Mouse (Mus musculus): ENCODE results near the gene Ddx39. TPM values are rescaled to one million over a fixed set of nuclear protein-coding genes. Genes with fewer than 3 reads are reported as not detected.
A peak's percentile ranks its signal among the peaks of the same experiment; 100 is the strongest.

The Ddx39 gene
- polyA plus RNA-seq, 1 experiment from 2014 or later = 253 TPM

DNA sequence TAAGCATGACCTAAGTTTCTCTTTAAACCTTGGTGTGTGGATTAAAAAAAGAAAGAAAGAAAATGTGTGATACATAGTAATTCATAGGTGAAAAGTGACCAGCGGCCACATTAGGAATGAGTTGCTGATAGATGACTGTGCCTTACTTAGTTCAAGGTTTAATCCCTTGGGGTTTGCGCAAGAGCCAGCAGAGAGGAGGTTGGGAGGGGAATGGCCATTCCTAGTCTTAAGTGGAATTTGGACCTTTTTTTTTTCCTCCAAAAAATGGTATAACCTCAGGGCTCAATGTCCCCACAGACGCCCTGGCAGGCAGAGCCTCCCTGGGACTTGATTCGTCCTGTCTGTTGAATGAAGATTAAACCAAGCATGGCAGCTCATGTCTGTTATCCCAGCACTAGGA lies 29.1 kb downstream of the Ddx39 start:
- peaks cover 79% of the 10 kb centered on the region for H3K27me3 ChIP-seq (ENCODE audit: insufficient read depth, poor library complexity, severe bottlenecking)

GRCm38 (mm10) chr8:83747661-83748346 lies 32.8 kb downstream of the Ddx39 start:
- Histone ChIP-seq H3K9me3 (no peaks in the 10 kb centered on the region), H3K27me3 (ENCODE audit: insufficient read depth, poor library complexity, severe bottlenecking) (peaks cover 47% of the 10 kb centered on the region), H3K27ac (peak overlapping the region; percentile 78), H3K4me1 (replicated peaks) (peaks cover 32% of the 10 kb centered on the region), H3K4me3 (peak overlapping the region; percentile 54), H3K36me3 (no peaks in the 10 kb centered on the region)
- peak; percentile 63 for DNase-seq (ENCODE audit: low spot score)
- 2% methylated on average over 28 of the region's 28 CpGs for WGBS

More for the DNA sequence above, 29.1 kb downstream of the Ddx39 start:
- no peak for DNase-seq (ENCODE audit: low spot score)
- H3K27ac ChIP-seq = no peak overlapping the region
- WGBS = 79% methylated on average over 4 of the region's 4 CpGs
- H3K4me3 ChIP-seq = no peak overlapping the region
- no peaks in the 10 kb centered on the region for H3K36me3 ChIP-seq
- no peaks in the 10 kb centered on the region for H3K9me3 ChIP-seq
- peaks cover 34% of the 10 kb centered on the region for H3K4me1 ChIP-seq (replicated peaks)

- Histone ChIP-seq H3K27ac (peak overlapping the region; percentile 78; the same call in 1 of the 2 replicates), H3K4me3 (0 out of 2 replicates have a peak overlapping the region, but pooled peaks have one; percentile 7), H3K9me3 (no peaks in the 10 kb centered on the region), H3K36me3 (no peaks in the 10 kb centered on the region), H3K27me3 (ENCODE audit: insufficient read depth, poor library complexity, severe bottlenecking) (peaks cover 44% of the 10 kb centered on the region), H3K4me1 (replicated peaks) (peaks cover 32% of the 10 kb centered on the region)
- no peak for DNase-seq (ENCODE audit: low spot score)
- WGBS = 44% methylated on average over 3 of the region's 3 CpGs
These were observed 33.7 kb downstream of the Ddx39 start for GRCm38 (mm10) chr8:83748708-83749107.

DNA sequence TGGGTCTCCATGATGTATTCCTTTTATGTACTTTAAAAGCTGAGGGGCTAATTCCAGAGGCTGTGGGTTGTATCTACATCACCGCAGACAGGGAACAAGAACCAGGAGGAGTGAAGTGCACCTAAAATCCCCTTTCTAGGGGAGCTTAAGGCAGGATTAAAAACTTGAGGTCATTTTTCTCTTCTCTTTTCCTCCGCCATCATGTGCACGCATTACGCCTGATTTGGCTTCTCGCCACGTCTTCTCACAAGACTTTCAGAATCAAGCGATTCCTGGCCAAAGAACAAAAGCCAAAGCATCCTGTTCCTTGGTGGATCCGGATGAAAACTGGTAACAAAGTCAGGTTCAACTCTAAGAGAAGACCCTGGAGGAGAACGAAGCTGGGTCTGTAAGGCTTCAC lies 34.3 kb downstream of the Ddx39 start:
- Histone ChIP-seq H3K4me3 (no peak overlapping the region), H3K27ac (no peak overlapping the region), H3K9me3 (no peaks in the 10 kb centered on the region), H3K36me3 (no peaks in the 10 kb centered on the region), H3K4me1 (replicated peaks) (peaks cover 32% of the 10 kb centered on the region), H3K27me3 (ENCODE audit: insufficient read depth, poor library complexity, severe bottlenecking) (peaks cover 41% of the 10 kb centered on the region)
- WGBS = 91% methylated on average over 9 of the region's 9 CpGs
- no peak for DNase-seq (ENCODE audit: low spot score)

DNA sequence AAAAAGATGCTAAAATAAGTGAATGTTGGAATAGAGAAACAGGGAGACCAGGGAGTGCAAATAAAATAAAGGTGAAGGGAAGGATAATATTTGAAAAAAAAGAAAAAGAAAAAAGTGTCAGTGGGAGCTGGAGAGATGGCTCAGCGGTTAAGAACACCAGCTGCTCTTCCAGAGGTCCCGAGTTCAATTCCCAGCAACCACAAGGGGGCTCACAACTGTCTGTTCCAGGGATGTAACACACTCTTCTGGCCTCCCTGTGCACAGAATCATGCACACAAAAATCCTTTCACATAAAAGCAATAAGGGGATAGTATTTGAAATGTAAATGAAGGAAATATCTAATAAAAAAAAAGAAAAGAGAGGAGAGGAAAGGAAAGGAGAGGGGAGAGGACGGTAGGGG lies 39.2 kb downstream of the Ddx39 start:
- WGBS = 50% methylated on average over 2 of the region's 3 CpGs
- DNase-seq (ENCODE audit: low spot score) = no peak
- Histone ChIP-seq H3K27ac (no peak overlapping the region), H3K36me3 (no peaks in the 10 kb centered on the region), H3K4me1 (replicated peaks) (peaks cover 14% of the 10 kb centered on the region; the same call in 1 of the 2 replicates), H3K27me3 (ENCODE audit: insufficient read depth, poor library complexity, severe bottlenecking) (peaks cover 4% of the 10 kb centered on the region), H3K4me3 (no peak overlapping the region), H3K9me3 (no peaks in the 10 kb centered on the region)

GRCm38 (mm10) chr8:83756273-83756672 lies 41.3 kb downstream of the Ddx39 start:
- no peak overlapping the region for H3K4me3 ChIP-seq
- H3K27ac ChIP-seq = no peak overlapping the region
- H3K4me1 ChIP-seq (replicated peaks) = peaks cover 10% of the 10 kb centered on the region; the same call in 1 of the 2 replicates
- H3K27me3 ChIP-seq (ENCODE audit: insufficient read depth, poor library complexity, severe bottlenecking) = no peaks in the 10 kb centered on the region
- WGBS = 95% methylated on average over 3 of the region's 3 CpGs
- no peaks in the 10 kb centered on the region for H3K9me3 ChIP-seq
- H3K36me3 ChIP-seq = no peaks in the 10 kb centered on the region
- DNase-seq (ENCODE audit: low spot score) = no peak

- no peak for DNase-seq (ENCODE audit: low spot score)
- H3K9me3 ChIP-seq = no peaks in the 10 kb centered on the region
- no peak overlapping the region for H3K27ac ChIP-seq
- H3K36me3 ChIP-seq = no peaks in the 10 kb centered on the region
- 86% methylated on average over 6 of the region's 6 CpGs for WGBS
- H3K4me1 ChIP-seq (replicated peaks) = peaks cover 3% of the 10 kb centered on the region; the same call in 1 of the 2 replicates
- no peaks in the 10 kb centered on the region for H3K27me3 ChIP-seq (ENCODE audit: insufficient read depth, poor library complexity, severe bottlenecking)
- no peak overlapping the region for H3K4me3 ChIP-seq
These were observed 42.2 kb downstream of the Ddx39 start for GRCm38 (mm10) chr8:83757084-83757607.

DNA sequence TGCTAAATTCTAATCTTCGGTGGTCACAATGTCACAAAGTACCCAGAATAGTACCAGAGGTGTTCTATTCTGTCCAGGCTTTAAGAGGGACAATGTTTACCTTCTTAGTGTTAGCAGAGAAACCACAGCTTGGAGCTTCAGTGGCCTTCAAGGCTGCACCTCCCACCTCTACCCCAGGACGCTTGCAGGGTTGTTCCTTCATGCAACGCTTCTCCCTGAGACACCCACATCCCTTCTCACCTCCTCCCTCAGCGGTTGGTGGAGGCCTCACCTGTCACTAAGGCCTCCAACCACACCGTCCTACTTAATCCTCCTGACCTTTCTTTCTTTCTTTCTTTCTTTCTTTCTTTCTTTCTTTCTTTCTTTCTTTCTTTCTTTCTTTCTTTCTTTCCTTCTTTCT lies 43.3 kb downstream of the Ddx39 start:
- DNase-seq (ENCODE audit: low spot score) = no peak
- H3K4me1 ChIP-seq (replicated peaks) = no peaks in the 10 kb centered on the region
- no peaks in the 10 kb centered on the region for H3K27me3 ChIP-seq (ENCODE audit: insufficient read depth, poor library complexity, severe bottlenecking)
- H3K4me3 ChIP-seq = no peak overlapping the region
- H3K9me3 ChIP-seq = no peaks in the 10 kb centered on the region
- WGBS = 66% methylated on average over 5 of the region's 5 CpGs
- no peaks in the 10 kb centered on the region for H3K36me3 ChIP-seq
- H3K27ac ChIP-seq = no peak overlapping the region

GRCm38 (mm10) chr8:83759231-83759759 lies 44.3 kb downstream of the Ddx39 start:
- Histone ChIP-seq H3K27ac (no peak overlapping the region), H3K4me1 (replicated peaks) (no peaks in the 10 kb centered on the region), H3K9me3 (no peaks in the 10 kb centered on the region), H3K4me3 (no peak overlapping the region), H3K27me3 (ENCODE audit: insufficient read depth, poor library complexity, severe bottlenecking) (no peaks in the 10 kb centered on the region), H3K36me3 (no peaks in the 10 kb centered on the region)
- DNase-seq (ENCODE audit: low spot score) = no peak
- WGBS = 88% methylated on average over 2 of the region's 2 CpGs

- Histone ChIP-seq H3K9me3 (peaks cover 7% of the 10 kb centered on the region; the same call in 1 of the 2 replicates), H3K4me1 (replicated peaks) (no peaks in the 10 kb centered on the region), H3K4me3 (no peak overlapping the region), H3K36me3 (no peaks in the 10 kb centered on the region), H3K27ac (no peak overlapping the region), H3K27me3 (ENCODE audit: insufficient read depth, poor library complexity, severe bottlenecking) (no peaks in the 10 kb centered on the region)
- no peak for DNase-seq (ENCODE audit: low spot score)
- WGBS = 96% methylated on average over 8 of the region's 8 CpGs
These were observed 49.1 kb downstream of the Ddx39 start for GRCm38 (mm10) chr8:83764116-83764515.

DNA sequence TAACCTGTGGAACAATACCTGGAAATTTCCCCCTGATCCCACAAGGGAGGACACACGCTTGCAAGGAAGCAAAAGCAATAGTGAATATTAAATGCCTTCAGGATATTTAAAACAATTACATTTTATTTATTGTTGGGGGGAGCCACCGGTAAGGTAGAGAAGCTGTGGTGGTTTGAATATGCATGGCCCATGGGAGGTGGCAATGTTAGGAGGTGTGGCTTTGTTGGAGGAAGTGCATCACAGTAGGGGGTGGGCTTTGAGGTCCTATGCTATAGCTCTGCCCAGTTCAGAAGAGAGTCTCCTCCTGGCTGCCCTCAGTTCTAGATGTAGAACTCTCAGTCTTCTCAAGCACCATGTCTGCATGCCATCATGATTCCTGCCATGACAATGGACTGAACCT lies 49.7 kb downstream of the Ddx39 start:
- H3K27ac ChIP-seq = no peak overlapping the region
- no peaks in the 10 kb centered on the region for H3K4me1 ChIP-seq (replicated peaks)
- no peaks in the 10 kb centered on the region for H3K27me3 ChIP-seq (ENCODE audit: insufficient read depth, poor library complexity, severe bottlenecking)
- peaks cover 7% of the 10 kb centered on the region; the same call in 1 of the 2 replicates for H3K9me3 ChIP-seq
- 88% methylated on average over 2 of the region's 2 CpGs for WGBS
- H3K36me3 ChIP-seq = no peaks in the 10 kb centered on the region
- no peak for DNase-seq (ENCODE audit: low spot score)
- no peak overlapping the region for H3K4me3 ChIP-seq

DNA sequence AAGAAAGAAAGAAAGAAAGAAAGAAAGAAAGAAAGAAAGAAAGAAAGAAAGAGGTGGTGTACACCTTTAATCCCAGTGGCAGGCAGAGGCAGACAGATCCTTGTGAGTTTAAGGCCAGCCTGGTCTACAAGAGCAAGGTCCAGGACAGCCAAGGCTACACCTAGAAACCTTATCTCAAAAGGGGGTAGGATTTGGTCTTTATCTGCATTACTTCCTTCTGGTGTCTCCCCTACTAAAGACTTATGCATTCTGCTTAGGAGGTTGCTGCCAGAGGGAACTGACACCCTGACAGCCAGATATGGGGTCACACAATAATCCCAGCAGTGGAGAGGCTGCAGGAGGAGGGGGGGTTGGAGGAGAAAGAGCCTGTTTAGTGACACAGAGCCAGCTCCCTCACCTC lies 50.7 kb downstream of the Ddx39 start:
- Histone ChIP-seq H3K36me3 (no peaks in the 10 kb centered on the region), H3K27ac (no peak overlapping the region), H3K9me3 (peaks cover 7% of the 10 kb centered on the region; the same call in 1 of the 2 replicates), H3K4me3 (no peak overlapping the region), H3K4me1 (replicated peaks) (no peaks in the 10 kb centered on the region), H3K27me3 (ENCODE audit: insufficient read depth, poor library complexity, severe bottlenecking) (no peaks in the 10 kb centered on the region)
- no peak for DNase-seq (ENCODE audit: low spot score)

DNA sequence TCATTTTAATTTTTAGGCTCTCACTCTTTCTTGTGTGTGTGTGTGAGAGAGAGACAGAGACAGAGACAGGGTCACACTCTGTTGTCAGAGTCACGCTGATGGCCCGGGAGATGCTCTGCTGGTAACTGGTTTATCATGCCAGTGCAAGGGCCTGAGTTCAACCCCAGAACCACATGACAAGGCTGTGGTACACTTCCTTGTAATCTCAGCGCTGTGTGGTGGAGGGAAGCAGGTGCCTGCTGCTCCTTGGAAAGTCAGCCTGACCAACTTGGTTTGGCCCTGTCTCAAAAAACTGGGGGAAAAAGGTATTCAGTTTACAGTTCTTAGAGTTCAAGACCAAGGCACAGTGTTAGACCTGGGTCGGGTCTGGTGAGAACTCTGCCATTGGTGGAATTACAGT lies 52.5 kb downstream of the Ddx39 start:
- Histone ChIP-seq H3K4me3 (no peak overlapping the region), H3K9me3 (peaks cover 7% of the 10 kb centered on the region; the same call in 1 of the 2 replicates), H3K4me1 (replicated peaks) (peaks cover 4% of the 10 kb centered on the region), H3K27me3 (ENCODE audit: insufficient read depth, poor library complexity, severe bottlenecking) (peaks cover 6% of the 10 kb centered on the region; the same call in 1 of the 2 replicates), H3K36me3 (no peaks in the 10 kb centered on the region), H3K27ac (no peak overlapping the region)
- 89% methylated on average over 4 of the region's 4 CpGs for WGBS
- DNase-seq (ENCODE audit: low spot score) = no peak

Measured in hindbrain, embryonic 10.5 days (tissue).